Mouse (Mus musculus): ENCODE data around the gene Gm49425.

- TF ChIP-seq GATA1 (IDR thresholded peaks at IDR 0.05; ENCODE audit: borderline replicate concordance, low read length): no peak
- no peak for TF ChIP-seq FLI1 (IDR thresholded peaks at IDR 0.05; ENCODE audit: low read length)
Measured at GRCm38 (mm10) chr15:101550567-101550966, 33.5 kb upstream of the Gm49425 start, which contains the start of gene Krt82.

All from megakaryocyte, embryonic 14.5 days (primary cell).